Mouse (Mus musculus) MEL (cell line): ENCODE data around the gene Atf7.

Source experiments
- MAX ChIP-seq: IDR thresholded peaks from 2 replicates; pipeline ENCODE4 v1.6.1; 2011; ENCODE audit warnings: low read length, improper control_type of control experiment
- POLR2AphosphoS5 ChIP-seq: IDR thresholded peaks from 2 replicates; pipeline ENCODE4 v1.6.1; 2012; ENCODE audit warnings: low read depth, borderline replicate concordance, mild to moderate bottlenecking, inconsistent platforms, low read length, moderate library complexity, mixed read lengths
- TBP ChIP-seq: IDR thresholded peaks from 2 replicates; pipeline ENCODE4 v1.8.0; 2011; ENCODE audit warnings: low read depth, low read length, improper control_type of control experiment
- USF1 ChIP-seq: IDR thresholded peaks from 2 replicates; pipeline ENCODE4 v1.6.1; 2014; ENCODE audit warnings: low read depth, mild to moderate bottlenecking, inconsistent platforms, low read length, improper control_type of control experiment, moderate library complexity

DNA sequence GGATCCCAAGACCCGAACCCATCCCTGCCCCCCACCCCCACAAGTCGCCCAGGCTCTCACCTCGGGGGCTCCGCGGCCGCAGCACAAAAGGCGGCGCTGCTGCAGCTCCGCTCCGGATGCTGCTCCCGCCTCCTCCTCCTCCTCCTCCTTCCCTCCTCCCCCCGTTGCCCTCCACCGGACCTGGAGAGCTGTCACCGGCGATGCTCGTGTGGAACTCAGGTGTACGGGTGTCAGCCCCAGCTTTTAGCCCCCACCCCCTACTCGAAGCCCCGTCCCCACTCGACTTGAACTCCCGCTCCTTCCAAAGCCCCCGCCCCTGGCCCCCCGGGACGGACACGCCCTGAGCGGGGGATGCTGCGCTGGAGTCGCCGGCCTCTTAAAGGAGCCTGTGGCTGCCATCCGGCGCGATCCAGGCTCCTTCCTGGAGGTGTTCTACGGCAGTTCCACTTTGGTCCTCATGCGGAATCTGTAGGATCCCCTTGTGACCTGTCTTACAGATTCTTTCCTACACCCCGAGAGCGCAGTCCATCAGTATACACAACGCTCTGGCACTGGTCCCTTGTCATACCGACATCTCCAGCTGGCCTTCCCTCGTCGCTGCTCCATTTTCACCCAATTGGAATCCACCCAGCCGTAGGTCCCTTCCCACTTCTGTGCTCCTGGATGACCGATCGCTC lies 108.4 kb downstream of the Atf7 start, which contains the start of gene Map3k12:
- no peak for TF ChIP-seq POLR2AphosphoS5
- TF ChIP-seq MAX: no peak
- no peak for TF ChIP-seq TBP
- TF ChIP-seq USF1: no peak
